Mouse (Mus musculus) mouse trophoblast stem cell (cell line): ENCODE data around the gene Kcnma1.

Experiments
- in situ Hi-C, 2 experiments: fragments of 300-500 bp; cut with MseI, MboI; formaldehyde crosslinking; loops; 2 replicates in 1 of 2; 3 replicates in 1 of 2; pipeline ENCODE4 v1.15.1; 2025

Gene Kcnma1

DNA sequence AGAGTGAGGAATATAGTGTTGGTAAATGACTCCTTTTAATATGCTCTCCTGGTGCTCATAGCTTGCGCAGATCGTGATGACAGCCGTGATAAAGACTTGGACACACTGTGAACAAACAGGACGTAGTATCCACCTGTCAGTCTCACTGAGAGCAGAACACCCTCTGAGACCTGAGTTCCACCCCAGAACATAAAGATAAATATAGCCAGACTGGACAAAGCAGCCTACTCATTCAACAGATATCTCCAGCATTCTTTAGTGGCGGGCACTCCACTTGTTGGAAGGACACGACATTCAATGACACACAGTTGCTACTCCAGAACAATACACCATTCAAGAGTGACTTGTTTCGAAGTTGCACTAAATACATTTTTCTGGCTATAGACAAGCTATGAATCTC, 408.6 kb downstream of the Kcnma1 start:
- in situ Hi-C loops, result no loop called here

GRCm38 (mm10) chr14:23602937-23603336, 411.4 kb downstream of the Kcnma1 start:
- in situ Hi-C loops, result no loop called here

- in situ Hi-C loops, result no loop called here
These were observed 412.2 kb downstream of the Kcnma1 start for GRCm38 (mm10) chr14:23602054-23602453.

DNA sequence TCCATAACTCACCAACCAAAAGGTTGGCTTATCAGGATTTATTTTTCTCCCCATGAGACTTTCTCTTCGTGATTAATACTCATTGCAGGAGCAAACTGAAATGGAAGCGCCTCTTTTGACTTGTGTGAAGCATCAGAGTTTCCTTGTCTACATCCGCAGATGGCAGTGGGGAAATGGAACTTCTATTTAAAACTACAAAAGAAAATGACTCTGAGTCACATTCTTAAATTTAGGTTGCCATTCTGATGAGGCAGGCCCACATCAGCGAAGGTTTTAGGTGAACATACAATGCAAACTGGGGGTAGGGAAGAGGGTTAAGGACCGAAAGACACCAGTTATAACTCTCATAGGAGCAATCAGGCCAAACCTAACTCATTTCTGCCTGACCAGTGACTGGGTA, 419.7 kb downstream of the Kcnma1 start:
- in situ Hi-C loops, result no loop called here

GRCm38 (mm10) chr14:23592826-23593447, 421.4 kb downstream of the Kcnma1 start:
- in situ Hi-C loops, result no loop called here

DNA sequence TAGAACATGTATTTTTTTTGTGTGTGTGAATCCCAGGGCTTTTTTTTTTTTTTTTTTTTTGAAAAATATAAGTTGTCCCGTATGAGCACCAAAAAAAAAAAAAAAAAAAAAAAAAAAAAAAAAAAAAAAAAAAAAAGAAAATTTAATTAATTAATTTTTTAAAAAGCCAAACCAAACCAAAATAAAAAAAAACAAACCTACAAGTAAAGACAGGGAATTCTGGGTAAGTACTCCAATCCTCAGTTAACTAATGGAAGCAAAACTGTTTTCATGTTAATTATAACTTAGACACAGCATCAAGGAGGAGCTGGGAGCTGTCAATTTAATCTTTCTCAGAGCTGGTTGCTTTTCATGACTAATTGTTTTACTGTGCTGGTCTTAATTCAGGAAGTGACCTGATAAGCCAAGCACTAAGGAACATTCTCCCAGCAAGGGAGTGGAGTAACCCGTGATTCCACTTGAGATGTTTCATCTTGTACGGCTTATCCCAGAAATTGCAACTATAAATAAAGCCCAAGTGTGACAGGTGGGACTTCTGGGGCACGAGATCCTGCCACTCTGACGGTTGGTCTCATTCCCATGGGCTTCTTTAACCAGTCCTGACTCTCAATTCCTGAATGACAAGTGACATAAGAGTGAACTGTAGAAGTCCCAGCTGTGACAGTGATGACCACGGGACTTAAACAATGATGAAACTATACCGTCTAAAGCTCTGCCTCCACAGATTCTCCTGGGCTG, 424.4 kb downstream of the Kcnma1 start:
- in situ Hi-C loops, result no loop called here

- in situ Hi-C loops, result no loop called here
These were observed 426.8 kb downstream of the Kcnma1 start for GRCm38 (mm10) chr14:23587451-23587850.

- in situ Hi-C loops, result no loop called here
These were observed 431.1 kb downstream of the Kcnma1 start for GRCm38 (mm10) chr14:23583235-23583634.

- in situ Hi-C loops, result no loop called here
These were observed 433.0 kb downstream of the Kcnma1 start for GRCm38 (mm10) chr14:23581282-23581681.

- in situ Hi-C loops, result loop anchor here (5.0 to 10.0 kb wide), 2 partner anchors 429 to 431 kb away; no protein-coding TSS in a partner anchor
These were observed 438.3 kb downstream of the Kcnma1 start for GRCm38 (mm10) chr14:23575951-23576350.

GRCm38 (mm10) chr14:23574136-23574535, 440.2 kb downstream of the Kcnma1 start:
- in situ Hi-C loops, result loop anchor here in 1 of 2 experiments (10.0 kb wide), 1 partner anchor 431 kb away; no protein-coding TSS in a partner anchor

- in situ Hi-C loops, result loop anchor here in 1 of 2 experiments (10.0 kb wide), 1 partner anchor 431 kb away; no protein-coding TSS in a partner anchor
These were observed 440.9 kb downstream of the Kcnma1 start for GRCm38 (mm10) chr14:23573385-23573784.

GRCm38 (mm10) chr14:23572778-23573177, 441.5 kb downstream of the Kcnma1 start:
- in situ Hi-C loops, result loop anchor here in 1 of 2 experiments (10.0 kb wide), 1 partner anchor 432 kb away; no protein-coding TSS in a partner anchor

- in situ Hi-C loops, result loop anchor here in 1 of 2 experiments (10.0 kb wide), 1 partner anchor 435 kb away; no protein-coding TSS in a partner anchor
These were observed 444.0 kb downstream of the Kcnma1 start for GRCm38 (mm10) chr14:23570251-23570650.

GRCm38 (mm10) chr14:23565931-23566330, 448.4 kb downstream of the Kcnma1 start:
- in situ Hi-C loops, result no loop called here

GRCm38 (mm10) chr14:23564474-23564873, 449.8 kb downstream of the Kcnma1 start:
- in situ Hi-C loops, result no loop called here

DNA sequence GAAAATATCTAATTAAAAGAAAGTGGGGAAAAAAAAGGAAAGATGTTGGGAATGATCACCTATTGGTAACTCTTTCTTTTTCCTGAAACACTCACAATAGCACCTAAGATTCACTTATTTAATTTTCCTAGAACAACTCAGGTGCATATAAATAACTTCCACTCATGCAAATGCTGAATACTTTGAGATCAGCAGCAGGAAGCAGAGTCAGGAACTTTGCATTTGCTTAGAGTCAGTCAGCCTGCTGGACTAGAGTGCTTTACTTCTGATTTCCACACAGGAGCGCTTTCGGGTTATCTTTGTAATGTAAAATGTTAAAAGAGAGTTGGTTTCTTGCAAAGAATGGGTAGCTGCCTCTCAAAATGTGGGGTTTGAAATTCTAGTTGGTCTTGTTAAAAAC, 451.1 kb downstream of the Kcnma1 start:
- in situ Hi-C loops, result no loop called here

DNA sequence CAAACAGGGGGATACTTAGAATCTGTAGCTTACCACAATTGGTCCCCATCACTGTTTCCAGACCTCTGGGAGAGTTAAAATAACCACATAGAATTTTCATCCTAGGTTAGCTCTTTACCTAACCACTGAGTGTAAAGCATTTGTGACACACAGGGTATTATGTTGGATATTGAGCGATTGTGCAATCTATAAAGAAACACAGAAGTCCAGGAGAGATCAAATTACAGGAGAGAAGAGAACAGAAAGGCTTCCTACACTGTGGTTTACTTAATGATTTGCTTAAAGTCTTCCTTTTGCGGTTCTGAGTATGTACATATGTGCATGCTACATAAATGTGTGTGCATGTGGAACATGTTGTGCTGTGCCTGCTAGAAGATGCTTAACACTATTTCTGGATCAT, 458.6 kb downstream of the Kcnma1 start:
- in situ Hi-C loops, result no loop called here

DNA sequence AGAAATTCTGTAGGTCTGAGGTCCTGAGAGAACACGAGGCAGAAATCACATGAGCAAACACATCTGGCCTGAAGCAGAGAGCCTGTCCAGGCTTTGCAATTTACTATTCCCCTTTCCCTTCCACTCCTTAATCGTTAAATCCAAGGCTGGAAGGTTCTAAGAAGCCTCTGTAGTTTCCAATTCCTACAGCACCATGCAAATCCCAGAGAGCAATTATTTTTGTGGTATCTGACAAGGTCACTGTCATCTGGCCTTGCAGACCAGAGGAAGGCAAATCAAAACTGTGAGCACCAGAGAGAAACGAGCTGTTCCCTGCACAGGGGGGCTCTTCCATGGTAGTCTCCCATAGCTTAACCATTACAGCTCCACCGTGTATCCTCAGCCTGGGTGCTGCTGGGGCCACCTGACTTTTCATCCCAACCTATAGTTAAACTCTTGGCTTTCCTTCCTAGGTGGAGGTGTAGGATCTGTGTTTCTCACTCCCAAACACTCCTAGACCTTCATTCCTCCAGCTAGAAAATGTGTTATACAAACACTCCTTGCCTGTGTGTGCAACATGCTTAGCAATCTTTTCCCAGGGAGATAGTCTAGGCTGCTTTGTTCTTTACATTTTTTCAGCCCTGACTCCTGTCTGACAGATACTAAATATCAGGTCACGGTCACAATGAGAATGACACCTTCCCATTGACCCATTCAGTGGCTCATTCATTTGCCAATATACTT, 461.9 kb downstream of the Kcnma1 start:
- in situ Hi-C loops, result no loop called here

- in situ Hi-C loops, result no loop called here
These were observed 463.8 kb downstream of the Kcnma1 start for GRCm38 (mm10) chr14:23550467-23550866.

GRCm38 (mm10) chr14:23542131-23542530, 472.2 kb downstream of the Kcnma1 start:
- in situ Hi-C loops, result no loop called here

- in situ Hi-C loops, result no loop called here
These were observed 474.7 kb downstream of the Kcnma1 start for GRCm38 (mm10) chr14:23539621-23540020.
